Mouse (Mus musculus) gastrocnemius, adult 2 months (tissue): ENCODE results near the gene Slc31a2. TPM values are rescaled to one million over a fixed set of nuclear protein-coding genes. Genes with fewer than 3 reads are reported as not detected.

ENCODE experiments used
- DNase-seq: peaks from one replicate; pipeline ENCODE4 v3.0.0; 2022
- H3K27ac ChIP-seq: fragments of 200-600 bp; 2 replicates; pipeline ENCODE4 v1.8.1; 2022; ENCODE audit warnings: mild to moderate bottlenecking
- H3K4me3 ChIP-seq: fragments of 200-600 bp; 2 replicates; pipeline ENCODE4 v1.8.1; 2022; ENCODE audit warnings: mild to moderate bottlenecking, moderate library complexity
- CTCF ChIP-seq: fragments of 200-600 bp; IDR thresholded peaks from 2 replicates; pipeline ENCODE4 v1.8.1; 2022; ENCODE audit warnings: antibody characterized with exemption, mild to moderate bottlenecking, moderate library complexity
- intact Hi-C: fragments of 180-260 bp; cut with DNase I; formaldehyde crosslinking; loops from one replicate; pipeline ENCODE4 v1.15.1; 2025
- total RNA-seq, 2 experiments: library from RNA; stranded (reverse); gene quantifications; 2 replicates each; pipeline ENCODE4 v1.2.3; 2021

The Slc31a2 gene
- total RNA-seq, 2 experiments from 2014 or later: 5.8 to 8.9 TPM

- TF ChIP-seq CTCF: no peak
- peak overlapping the region; percentile 17; the same call in 1 of the 2 replicates for H3K4me3 ChIP-seq
- no peak for DNase-seq
- intact Hi-C loops: loop anchor here (5.0 kb wide), 1 partner anchor 60 kb away; the partner anchor contains the start of genes Cdc26 and Prpf4
- peak overlapping the region; percentile 51 for H3K27ac ChIP-seq
Observed at GRCm38 (mm10) chr4:62347605-62348328, 85.4 kb downstream of the Slc31a2 start.

Other genes with a start within 250 kb of the Slc31a2 start
- gene Mup20, start 208.4 kb upstream of the Slc31a2 start, total RNA-seq: not detected
- gene Mup3, start 175.2 kb upstream of the Slc31a2 start, total RNA-seq: not detected
- gene Mup21, start 111.7 kb upstream of the Slc31a2 start, total RNA-seq: not detected
- gene Zfp37, start 31.5 kb upstream of the Slc31a2 start, total RNA-seq: 1 to 10 TPM; 1.2 to 1.3 TPM
- 10 to 100 TPM; 12.6 TPM for gene Fkbp15, start 98.0 kb downstream of the Slc31a2 start, total RNA-seq
- 10 to 100 TPM in 1 of 2 experiments, 1 to 10 TPM in 1; 9.7 to 12.0 TPM for gene Slc31a1, start 98.2 kb downstream of the Slc31a2 start, total RNA-seq
- gene Cdc26, start 146.1 kb downstream of the Slc31a2 start, total RNA-seq: 10 to 100 TPM; 46.8 to 50.0 TPM
- gene Prpf4, start 146.2 kb downstream of the Slc31a2 start, total RNA-seq: 10 to 100 TPM; 15.8 to 17.5 TPM
- not detected for gene Rnf183, start 172.7 kb downstream of the Slc31a2 start, total RNA-seq
- under 1 TPM; 0.26 to 0.28 TPM for gene Wdr31, start 208.3 kb downstream of the Slc31a2 start, total RNA-seq
- not detected for gene Bspry, start 217.5 kb downstream of the Slc31a2 start, total RNA-seq
- gene Hdhd3, start 240.9 kb downstream of the Slc31a2 start, total RNA-seq: 1 to 10 TPM; 1.3 to 1.6 TPM